Mouse (Mus musculus): Measurements from ENCODE around the gene Syn3.
"Not testable (repeated sequence)": the region's sequence is repeated elsewhere in the genome, so short reads cannot be mapped to it uniquely, and the experiment has no call there.

The Syn3 gene

GRCm38 (mm10) chr10:86158198-86158899 is 340.3 kb downstream of the Syn3 start:
- DNase-seq (ENCODE audit: extremely low spot score, low spot score), result no peak

- DNase-seq (ENCODE audit: extremely low spot score, low spot score), result no peak
Observed at GRCm38 (mm10) chr10:86155344-86155743, 343.4 kb downstream of the Syn3 start.

- DNase-seq (ENCODE audit: extremely low spot score, low spot score), result no peak
Observed at GRCm38 (mm10) chr10:86153221-86153620, 345.5 kb downstream of the Syn3 start.

- DNase-seq (ENCODE audit: extremely low spot score, low spot score), result no peak
Observed at GRCm38 (mm10) chr10:86151357-86151756, 347.3 kb downstream of the Syn3 start.

GRCm38 (mm10) chr10:86150076-86150475 is 348.6 kb downstream of the Syn3 start:
- no peak for DNase-seq (ENCODE audit: extremely low spot score, low spot score)

- DNase-seq (ENCODE audit: extremely low spot score, low spot score), result no peak
Observed at GRCm38 (mm10) chr10:86149029-86149818, 349.5 kb downstream of the Syn3 start.

- no peak for DNase-seq (ENCODE audit: extremely low spot score, low spot score)
Observed at GRCm38 (mm10) chr10:86139061-86139681, 359.5 kb downstream of the Syn3 start.

GRCm38 (mm10) chr10:86137589-86138173 is 361.0 kb downstream of the Syn3 start:
- no peak for DNase-seq (ENCODE audit: extremely low spot score, low spot score)

GRCm38 (mm10) chr10:86137106-86137505 is 361.6 kb downstream of the Syn3 start:
- DNase-seq (ENCODE audit: extremely low spot score, low spot score), result no peak

GRCm38 (mm10) chr10:86136249-86136648 is 362.4 kb downstream of the Syn3 start:
- DNase-seq (ENCODE audit: extremely low spot score, low spot score), result no peak

GRCm38 (mm10) chr10:86134848-86135247 is 363.8 kb downstream of the Syn3 start:
- DNase-seq (ENCODE audit: extremely low spot score, low spot score), result no peak

- DNase-seq (ENCODE audit: extremely low spot score, low spot score), result no peak
Observed at GRCm38 (mm10) chr10:86134336-86134735, 364.4 kb downstream of the Syn3 start.

GRCm38 (mm10) chr10:86132420-86132956 is 366.2 kb downstream of the Syn3 start:
- DNase-seq (ENCODE audit: extremely low spot score, low spot score), result no peak

GRCm38 (mm10) chr10:86129046-86129445 is 369.6 kb downstream of the Syn3 start:
- no peak for DNase-seq (ENCODE audit: extremely low spot score, low spot score)

GRCm38 (mm10) chr10:86126478-86126877 is 372.2 kb downstream of the Syn3 start:
- no peak for DNase-seq (ENCODE audit: extremely low spot score, low spot score)

- DNase-seq (ENCODE audit: extremely low spot score, low spot score), result no peak
Observed at GRCm38 (mm10) chr10:86125421-86125820, 373.3 kb downstream of the Syn3 start.

- no peak for DNase-seq (ENCODE audit: extremely low spot score, low spot score)
Observed at GRCm38 (mm10) chr10:86124115-86124514, 374.6 kb downstream of the Syn3 start.

- DNase-seq (ENCODE audit: extremely low spot score, low spot score), result no peak
Observed at GRCm38 (mm10) chr10:86123224-86123623, 375.5 kb downstream of the Syn3 start.

GRCm38 (mm10) chr10:86122456-86122855 is 376.2 kb downstream of the Syn3 start:
- not testable (repeated sequence) for DNase-seq (ENCODE audit: extremely low spot score, low spot score)

- no peak for DNase-seq (ENCODE audit: extremely low spot score, low spot score)
Observed at GRCm38 (mm10) chr10:86116268-86116667, 382.4 kb downstream of the Syn3 start.

- DNase-seq (ENCODE audit: extremely low spot score, low spot score), result no peak
Observed at GRCm38 (mm10) chr10:86114431-86114848, 384.3 kb downstream of the Syn3 start.

- no peak for DNase-seq (ENCODE audit: extremely low spot score, low spot score)
Observed at GRCm38 (mm10) chr10:86108797-86109196, 389.9 kb downstream of the Syn3 start.

Measured in neural tube, embryonic 10.5 days (tissue).